Mouse (Mus musculus) liver, embryonic 14.5 days (tissue): ENCODE data around the gene Hdac4.

Experiments
- CTCF ChIP-seq: IDR thresholded peaks from 2 replicates; pipeline ENCODE4 v1.5.1; 2016; ENCODE audit warnings: antibody characterized with exemption, low read depth, control low read depth
- EP300 ChIP-seq: IDR thresholded peaks from 2 replicates; pipeline ENCODE4 v1.6.1; 2016; ENCODE audit warnings: antibody characterized with exemption, low read depth

GRCm38 (mm10) chr1:91922235-91923152 lies 273.0 kb downstream of the Hdac4 start:
- TF ChIP-seq CTCF (no peak), EP300 (no peak)
